Mouse (Mus musculus): ENCODE results near the gene Ttc7b. TPM values are rescaled to one million over a fixed set of nuclear protein-coding genes. Genes with fewer than 3 reads are reported as not detected.

The Ttc7b gene
- polyA plus RNA-seq, 1 experiment from 2014 or later, result 3.5 TPM

- H3K4me1 ChIP-seq (ENCODE audit: control insufficient read depth, insufficient read depth, low read length), result no peaks in the 10 kb centered on the region
- no peaks in the 10 kb centered on the region for H3K36me3 ChIP-seq (ENCODE audit: control insufficient read depth, insufficient read depth, low read length)
- H3K9me3 ChIP-seq (replicated peaks; ENCODE audit: control insufficient read depth, low read length), result no peaks in the 10 kb centered on the region
- no peak overlapping the region for H3K4me3 ChIP-seq (replicated peaks; ENCODE audit: low read length)
- no peak for ATAC-seq (ENCODE audit: insufficient read depth, low FRiP score)
- no peak overlapping the region for H3K9ac ChIP-seq (ENCODE audit: low read length)
- H3K27me3 ChIP-seq (ENCODE audit: control insufficient read depth, insufficient read depth, low read length), result no peaks in the 10 kb centered on the region
- no peak overlapping the region for H3K4me2 ChIP-seq (ENCODE audit: low read depth, low read length)
- 91% methylated on average over 1 of the region's 4 CpGs for WGBS
- no peak overlapping the region for H3K27ac ChIP-seq (ENCODE audit: low read length)
Measured at GRCm38 (mm10) chr12:100465101-100465715, 55.4 kb downstream of the Ttc7b start.

DNA sequence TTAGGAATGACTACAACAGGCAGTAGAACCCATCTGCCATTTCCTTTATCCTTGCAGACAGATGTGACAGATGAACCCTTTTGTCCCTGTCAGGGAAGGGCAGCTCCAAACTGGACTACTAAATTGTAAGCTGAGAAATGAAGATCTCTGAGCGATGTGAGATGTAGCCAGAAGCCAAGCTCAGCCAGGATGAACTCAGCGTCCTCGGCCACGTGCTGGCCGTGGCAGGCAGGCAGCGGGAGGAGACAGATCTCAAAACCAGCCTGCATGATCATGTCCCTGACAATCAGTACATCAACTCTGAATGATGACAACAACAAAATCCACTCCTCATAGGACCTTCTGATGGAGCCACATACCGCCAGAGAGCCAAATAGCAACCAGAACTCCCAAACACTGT lies 62.9 kb downstream of the Ttc7b start:
- 90% methylated on average over 7 of the region's 7 CpGs for WGBS
- no peaks in the 10 kb centered on the region; the same call in 1 of the 2 replicates for H3K36me3 ChIP-seq (ENCODE audit: control insufficient read depth, insufficient read depth, low read length)
- H3K27me3 ChIP-seq (ENCODE audit: control insufficient read depth, insufficient read depth, low read length), result no peaks in the 10 kb centered on the region
- no peak for ATAC-seq (ENCODE audit: insufficient read depth, low FRiP score)
- no peaks in the 10 kb centered on the region for H3K4me1 ChIP-seq (ENCODE audit: control insufficient read depth, insufficient read depth, low read length)
- no peak overlapping the region for H3K4me3 ChIP-seq (replicated peaks; ENCODE audit: low read length)
- H3K9me3 ChIP-seq (replicated peaks; ENCODE audit: control insufficient read depth, low read length), result no peaks in the 10 kb centered on the region
- H3K9ac ChIP-seq (ENCODE audit: low read length), result no peak overlapping the region
- no peak overlapping the region for H3K4me2 ChIP-seq (ENCODE audit: low read depth, low read length)
- H3K27ac ChIP-seq (ENCODE audit: low read length), result no peak overlapping the region

DNA sequence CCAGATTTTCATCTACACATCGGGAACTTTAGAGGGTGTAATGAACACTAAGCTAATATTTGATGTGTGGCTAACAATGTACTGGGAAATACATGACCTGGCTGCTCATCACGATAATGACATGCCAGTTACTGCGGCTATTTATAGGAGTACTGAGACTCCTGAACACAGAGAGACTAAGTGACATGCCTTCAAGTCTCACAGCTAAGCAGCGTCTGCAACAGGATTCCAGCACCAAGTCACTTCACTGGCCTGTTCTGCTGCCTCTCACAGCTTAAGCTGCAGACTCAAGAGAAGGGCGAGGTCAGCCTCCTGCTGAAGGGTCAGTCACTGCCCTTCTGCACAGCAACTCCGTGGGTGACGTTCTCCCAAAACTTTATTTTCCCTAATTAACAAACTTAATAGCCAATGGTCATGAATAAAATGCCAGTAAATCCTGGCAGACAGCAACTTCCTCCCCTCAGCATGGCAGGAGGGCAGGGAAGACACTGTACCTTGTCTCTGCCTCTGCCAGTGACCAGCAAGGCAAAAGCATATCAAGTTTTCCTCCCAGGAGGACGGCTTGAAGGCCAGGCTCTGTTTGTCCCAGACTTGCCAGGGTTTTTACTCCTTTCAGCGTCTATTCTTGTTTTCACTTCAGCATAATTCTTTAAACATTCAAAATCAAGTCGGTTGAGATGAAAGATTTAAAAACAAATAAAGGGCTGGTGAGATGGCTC lies 64.2 kb downstream of the Ttc7b start:
- no peak overlapping the region for H3K4me3 ChIP-seq (replicated peaks; ENCODE audit: low read length)
- no peak overlapping the region for H3K9ac ChIP-seq (ENCODE audit: low read length)
- H3K27ac ChIP-seq (ENCODE audit: low read length), result no peak overlapping the region
- 64% methylated on average over 10 of the region's 10 CpGs for WGBS
- ATAC-seq (ENCODE audit: insufficient read depth, low FRiP score), result no peak
- H3K36me3 ChIP-seq (ENCODE audit: control insufficient read depth, insufficient read depth, low read length), result no peaks in the 10 kb centered on the region; the same call in 1 of the 2 replicates
- no peaks in the 10 kb centered on the region for H3K9me3 ChIP-seq (replicated peaks; ENCODE audit: control insufficient read depth, low read length)
- no peaks in the 10 kb centered on the region for H3K4me1 ChIP-seq (ENCODE audit: control insufficient read depth, insufficient read depth, low read length)
- no peak overlapping the region for H3K4me2 ChIP-seq (ENCODE audit: low read depth, low read length)
- H3K27me3 ChIP-seq (ENCODE audit: control insufficient read depth, insufficient read depth, low read length), result no peaks in the 10 kb centered on the region

DNA sequence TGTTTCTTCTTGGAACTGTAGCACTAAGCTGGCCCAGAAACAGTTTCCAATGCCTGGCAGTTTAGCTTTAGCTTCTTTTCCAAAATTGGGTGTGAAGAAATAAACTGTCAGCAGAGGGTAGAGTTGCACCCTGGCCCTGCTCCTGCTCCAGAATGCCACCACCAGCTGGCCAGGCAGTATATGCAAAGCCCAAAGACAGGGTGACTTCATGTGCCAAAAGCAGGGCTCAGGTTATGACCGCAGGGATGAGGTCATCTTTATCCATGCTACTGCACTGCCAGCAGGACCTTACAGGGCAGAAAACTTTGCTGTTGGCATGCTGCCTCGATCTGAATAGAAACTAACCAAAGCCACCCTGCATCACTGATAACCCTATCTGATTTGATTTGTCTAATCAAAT lies 65.2 kb downstream of the Ttc7b start:
- H3K36me3 ChIP-seq (ENCODE audit: control insufficient read depth, insufficient read depth, low read length), result no peaks in the 10 kb centered on the region; the same call in 1 of the 2 replicates
- H3K4me1 ChIP-seq (ENCODE audit: control insufficient read depth, insufficient read depth, low read length), result no peaks in the 10 kb centered on the region
- no peaks in the 10 kb centered on the region for H3K9me3 ChIP-seq (replicated peaks; ENCODE audit: control insufficient read depth, low read length)
- H3K4me2 ChIP-seq (ENCODE audit: low read depth, low read length), result no peak overlapping the region
- H3K4me3 ChIP-seq (replicated peaks; ENCODE audit: low read length), result no peak overlapping the region
- H3K27me3 ChIP-seq (ENCODE audit: control insufficient read depth, insufficient read depth, low read length), result no peaks in the 10 kb centered on the region
- no peak overlapping the region for H3K9ac ChIP-seq (ENCODE audit: low read length)
- 70% methylated on average over 2 of the region's 2 CpGs for WGBS
- H3K27ac ChIP-seq (ENCODE audit: low read length), result no peak overlapping the region
- no peak for ATAC-seq (ENCODE audit: insufficient read depth, low FRiP score)

GRCm38 (mm10) chr12:100447701-100448277 lies 72.8 kb downstream of the Ttc7b start:
- no peak for ATAC-seq (ENCODE audit: insufficient read depth, low FRiP score)
- Histone ChIP-seq H3K36me3 (ENCODE audit: control insufficient read depth, insufficient read depth, low read length) (no peaks in the 10 kb centered on the region), H3K4me2 (ENCODE audit: low read depth, low read length) (no peak overlapping the region), H3K4me1 (ENCODE audit: control insufficient read depth, insufficient read depth, low read length) (no peaks in the 10 kb centered on the region), H3K4me3 (replicated peaks; ENCODE audit: low read length) (no peak overlapping the region), H3K9me3 (replicated peaks; ENCODE audit: control insufficient read depth, low read length) (no peaks in the 10 kb centered on the region), H3K27ac (ENCODE audit: low read length) (no peak overlapping the region), H3K27me3 (ENCODE audit: control insufficient read depth, insufficient read depth, low read length) (no peaks in the 10 kb centered on the region), H3K9ac (ENCODE audit: low read length) (no peak overlapping the region)
- 68% methylated on average over 12 of the region's 12 CpGs for WGBS

- Histone ChIP-seq H3K9me3 (replicated peaks; ENCODE audit: control insufficient read depth, low read length) (no peaks in the 10 kb centered on the region), H3K36me3 (ENCODE audit: control insufficient read depth, insufficient read depth, low read length) (no peaks in the 10 kb centered on the region), H3K4me3 (replicated peaks; ENCODE audit: low read length) (no peak overlapping the region), H3K27ac (ENCODE audit: low read length) (no peak overlapping the region), H3K27me3 (ENCODE audit: control insufficient read depth, insufficient read depth, low read length) (no peaks in the 10 kb centered on the region), H3K9ac (ENCODE audit: low read length) (no peak overlapping the region), H3K4me1 (ENCODE audit: control insufficient read depth, insufficient read depth, low read length) (no peaks in the 10 kb centered on the region), H3K4me2 (ENCODE audit: low read depth, low read length) (no peak overlapping the region)
- ATAC-seq (ENCODE audit: insufficient read depth, low FRiP score), result no peak
- WGBS, result 63% methylated on average over 6 of the region's 6 CpGs
Measured at GRCm38 (mm10) chr12:100447161-100447560, 73.5 kb downstream of the Ttc7b start.

- Histone ChIP-seq H3K9me3 (replicated peaks; ENCODE audit: control insufficient read depth, low read length) (no peaks in the 10 kb centered on the region), H3K36me3 (ENCODE audit: control insufficient read depth, insufficient read depth, low read length) (no peaks in the 10 kb centered on the region), H3K4me2 (ENCODE audit: low read depth, low read length) (no peak overlapping the region), H3K9ac (ENCODE audit: low read length) (no peak overlapping the region), H3K27ac (ENCODE audit: low read length) (no peak overlapping the region), H3K4me1 (ENCODE audit: control insufficient read depth, insufficient read depth, low read length) (no peaks in the 10 kb centered on the region), H3K27me3 (ENCODE audit: control insufficient read depth, insufficient read depth, low read length) (no peaks in the 10 kb centered on the region), H3K4me3 (replicated peaks; ENCODE audit: low read length) (no peak overlapping the region)
- 89% methylated on average over 7 of the region's 7 CpGs for WGBS
- ATAC-seq (ENCODE audit: insufficient read depth, low FRiP score), result no peak
Measured at GRCm38 (mm10) chr12:100445686-100446085, 74.9 kb downstream of the Ttc7b start.

GRCm38 (mm10) chr12:100445271-100445670 lies 75.4 kb downstream of the Ttc7b start:
- H3K27ac ChIP-seq (ENCODE audit: low read length), result no peak overlapping the region
- ATAC-seq (ENCODE audit: insufficient read depth, low FRiP score), result no peak
- no peaks in the 10 kb centered on the region for H3K27me3 ChIP-seq (ENCODE audit: control insufficient read depth, insufficient read depth, low read length)
- 78% methylated on average over 6 of the region's 6 CpGs for WGBS
- H3K4me2 ChIP-seq (ENCODE audit: low read depth, low read length), result no peak overlapping the region
- no peak overlapping the region for H3K4me3 ChIP-seq (replicated peaks; ENCODE audit: low read length)
- H3K9ac ChIP-seq (ENCODE audit: low read length), result no peak overlapping the region
- H3K4me1 ChIP-seq (ENCODE audit: control insufficient read depth, insufficient read depth, low read length), result no peaks in the 10 kb centered on the region
- H3K9me3 ChIP-seq (replicated peaks; ENCODE audit: control insufficient read depth, low read length), result no peaks in the 10 kb centered on the region
- no peaks in the 10 kb centered on the region for H3K36me3 ChIP-seq (ENCODE audit: control insufficient read depth, insufficient read depth, low read length)

GRCm38 (mm10) chr12:100444671-100445165 lies 75.9 kb downstream of the Ttc7b start:
- Histone ChIP-seq H3K9ac (ENCODE audit: low read length) (no peak overlapping the region), H3K27ac (ENCODE audit: low read length) (no peak overlapping the region), H3K4me2 (ENCODE audit: low read depth, low read length) (no peak overlapping the region), H3K4me3 (replicated peaks; ENCODE audit: low read length) (no peak overlapping the region), H3K27me3 (ENCODE audit: control insufficient read depth, insufficient read depth, low read length) (no peaks in the 10 kb centered on the region), H3K4me1 (ENCODE audit: control insufficient read depth, insufficient read depth, low read length) (no peaks in the 10 kb centered on the region), H3K36me3 (ENCODE audit: control insufficient read depth, insufficient read depth, low read length) (no peaks in the 10 kb centered on the region), H3K9me3 (replicated peaks; ENCODE audit: control insufficient read depth, low read length) (no peaks in the 10 kb centered on the region)
- ATAC-seq (ENCODE audit: insufficient read depth, low FRiP score), result no peak
- 90% methylated on average over 3 of the region's 3 CpGs for WGBS
